Mouse (Mus musculus) retina, embryonic 14.5 days (tissue): ENCODE measurements at regions not wholly inside any gene's neighbourhood (a gene's known extent, or its start where the extent isn't known, plus 50 kb on each side); places are given as distances from the start of the nearest gene placed in this dataset.

Experiments used
- DNase-seq: peaks from one replicate; pipeline ENCODE4 v3.0.0-alpha.2; 2015; ENCODE audit warnings: low spot score

- no peak for DNase-seq
These were observed 132.4 kb downstream of the Npr3 start for GRCm38 (mm10) chr15:11774717-11775116.

- DNase-seq = no peak
These were observed 136.5 kb downstream of the Npr3 start for GRCm38 (mm10) chr15:11770596-11770995.

- DNase-seq = no peak
These were observed 149.1 kb downstream of the Npr3 start for GRCm38 (mm10) chr15:11757963-11758362.

- DNase-seq = no peak
These were observed 150.3 kb downstream of the Npr3 start for GRCm38 (mm10) chr15:11756786-11757185.

GRCm38 (mm10) chr15:11753216-11753615, 153.9 kb downstream of the Npr3 start:
- peak; percentile 71 for DNase-seq

GRCm38 (mm10) chr15:11750893-11751292, 156.2 kb downstream of the Npr3 start:
- no peak for DNase-seq

GRCm38 (mm10) chr15:11749509-11749908, 157.6 kb downstream of the Npr3 start:
- no peak for DNase-seq

- DNase-seq = no peak
These were observed 158.8 kb downstream of the Npr3 start for GRCm38 (mm10) chr15:11748306-11748705.

- DNase-seq = no peak
These were observed 160.3 kb downstream of the Npr3 start for GRCm38 (mm10) chr15:11746754-11747153.

- no peak for DNase-seq
These were observed 161.3 kb downstream of the Npr3 start for GRCm38 (mm10) chr15:11745629-11746372.

GRCm38 (mm10) chr15:11744903-11745302, 162.2 kb downstream of the Npr3 start:
- no peak for DNase-seq

- no peak for DNase-seq
These were observed 162.8 kb downstream of the Npr3 start for GRCm38 (mm10) chr15:11744296-11744695.

GRCm38 (mm10) chr15:11742820-11743219, 164.3 kb downstream of the Npr3 start:
- DNase-seq = no peak

- DNase-seq = peak; percentile 31
These were observed 164.7 kb downstream of the Npr3 start for GRCm38 (mm10) chr15:11742346-11742729.

- peak; percentile 32 for DNase-seq
These were observed 165.3 kb downstream of the Npr3 start for GRCm38 (mm10) chr15:11741598-11742345.

GRCm38 (mm10) chr15:11737436-11738000, 169.6 kb downstream of the Npr3 start:
- DNase-seq = no peak

- DNase-seq = no peak
These were observed 172.3 kb downstream of the Npr3 start for GRCm38 (mm10) chr15:11734639-11735265.

GRCm38 (mm10) chr15:11729381-11729780, 177.7 kb downstream of the Npr3 start:
- no peak for DNase-seq

GRCm38 (mm10) chr15:11725620-11726530, 181.2 kb downstream of the Npr3 start:
- no peak for DNase-seq

GRCm38 (mm10) chr15:11720645-11721044, 186.4 kb downstream of the Npr3 start:
- no peak for DNase-seq

GRCm38 (mm10) chr15:11716168-11716842, 190.8 kb downstream of the Npr3 start:
- DNase-seq = no peak
